Mouse (Mus musculus): ENCODE data around the gene Mtfp1.
"Not testable (repeated sequence)": the region's sequence is repeated elsewhere in the genome, so short reads cannot be mapped to it uniquely, and the experiment has no call there.

Mtfp1 gene

DNA sequence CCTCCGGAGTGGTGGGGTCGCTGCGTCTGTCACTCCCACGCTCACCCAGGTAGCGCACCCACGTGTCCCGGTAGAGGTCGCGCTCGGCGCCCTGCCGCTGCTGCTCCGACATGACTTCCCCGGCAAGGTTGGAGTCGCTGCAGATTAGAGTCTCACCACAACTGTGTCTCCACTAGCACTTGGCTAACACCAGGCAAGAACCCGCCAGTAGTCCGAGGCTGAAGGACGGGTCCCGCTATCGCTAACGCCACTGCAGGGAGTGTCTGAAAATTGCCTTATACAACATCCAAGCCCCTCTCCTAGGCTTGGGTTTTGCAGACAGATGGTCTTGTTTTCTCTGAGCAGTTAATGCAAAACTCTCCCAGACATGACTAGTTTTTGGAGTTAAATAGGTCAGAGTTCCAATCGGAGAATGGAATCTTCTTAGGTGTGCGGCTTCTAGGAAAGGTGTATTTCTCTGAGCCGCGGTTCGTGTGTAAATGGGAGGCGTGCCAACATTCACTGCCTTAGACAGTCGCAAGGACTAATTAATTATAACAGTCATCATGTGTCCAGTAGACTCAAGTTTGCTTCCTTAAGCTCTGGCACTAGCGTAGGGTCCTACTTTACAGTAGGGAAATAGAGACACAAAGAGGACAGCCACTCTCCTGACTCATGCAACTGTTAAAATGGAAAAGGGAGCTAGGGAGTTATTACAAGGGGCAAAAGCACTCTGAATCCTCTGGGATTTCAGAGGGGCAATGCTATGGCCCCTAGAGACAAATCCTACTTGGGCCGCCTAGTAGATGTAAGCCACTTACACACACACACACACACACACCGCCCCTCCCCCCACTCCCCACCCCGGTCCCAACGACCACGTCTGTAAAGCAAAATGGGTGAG, at the start of gene Mtfp1:
Gene Mtfp1, minus strand, starts transcription at position 275 of the 883 bp plus-strand sequence.
- CTCF ChIA-PET = interaction anchor here in 3 of 4 experiments (0.6 to 2.2 kb wide), 13 partner anchors 10 to 132 kb away, joined by 3 to 19 read pairs (median 5); partner anchors contain the start of genes Pes1 (in 1 of the 3) and Sec14l2 (in 1 of the 3)
- POLR2A ChIA-PET = interaction anchor here in 3 of 4 experiments (0.6 to 3.6 kb wide), 26 partner anchors 9 to 1502 kb away, joined by 3 to 20 read pairs (median 4); partner anchors contain the start of genes Pes1 (in 2 of the 3), Sec14l2 (in 2 of the 3), Gal3st1 (in 1 of the 3) and Tbc1d10a (in 1 of the 3)

DNA sequence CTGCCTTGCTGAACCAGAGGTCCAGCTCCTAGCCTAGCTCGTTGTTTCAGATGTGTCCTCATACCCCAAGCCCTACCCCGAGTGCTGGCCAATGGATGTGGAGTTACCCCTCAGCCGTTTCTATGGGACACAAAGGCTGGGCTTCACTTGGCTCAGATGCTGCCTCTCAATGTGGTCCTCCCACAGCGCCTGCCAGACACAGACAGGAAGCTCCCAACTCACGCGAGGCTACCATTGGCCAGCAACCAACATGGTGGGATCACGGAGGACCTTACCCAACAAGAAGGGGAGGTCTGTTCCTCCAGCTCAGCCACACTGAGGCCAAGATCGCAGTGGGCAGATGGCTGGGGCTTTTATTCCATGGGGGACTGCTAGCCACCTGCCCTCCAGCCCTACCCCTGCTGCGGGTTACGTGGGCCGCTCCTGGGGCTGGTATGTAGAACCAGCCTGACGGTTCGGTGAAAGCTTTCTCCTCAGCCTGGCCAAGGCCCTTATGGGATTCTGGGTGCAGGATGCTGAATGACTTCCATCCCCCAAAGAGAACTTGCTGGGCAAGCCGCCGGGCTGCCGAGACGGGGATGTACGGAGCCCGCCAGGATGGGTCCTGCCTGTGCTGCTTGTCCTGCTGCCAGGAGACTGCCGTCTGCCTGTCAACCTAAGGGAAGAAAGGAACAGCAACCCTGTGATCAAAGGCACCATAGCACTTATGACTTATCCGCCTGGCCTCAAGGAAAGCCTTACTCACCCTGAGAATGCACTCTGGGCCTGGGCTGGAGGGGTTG, 48.2 kb upstream of the Mtfp1 start:
- ChIA-PET POLR2A (interaction anchor here in 2 of 4 experiments (0.6 to 1.6 kb wide), 12 partner anchors 9 to 451 kb away, joined by 3 to 10 read pairs (median 4); partner anchors contain the start of genes Tbc1d10a (in 2 of the 2), Ccdc157 (in 1 of the 2), Rnf215 (in 1 of the 2) and Sf3a1 (in 1 of the 2)), CTCF (interaction anchor here (0.6 to 3.4 kb wide), 8 partner anchors 8 to 829 kb away, joined by 3 to 16 read pairs (median 4); partner anchors contain the start of genes Rnf215 (in 2 of the 4) and Sec14l2 (in 1 of the 4))

- CTCF ChIA-PET = interaction anchor here in 1 of 4 experiments (1.2 kb wide), 1 partner anchor 62 kb away, joined by 3 read pairs; no protein-coding TSS in a partner anchor
Observed at GRCm38 (mm10) chr11:4142352-4142751, 47.1 kb upstream of the Mtfp1 start.

GRCm38 (mm10) chr11:4141505-4141904, 46.3 kb upstream of the Mtfp1 start:
- POLR2A ChIA-PET = interaction anchor here in 2 of 4 experiments (0.8 to 1.1 kb wide), 2 partner anchors 19 to 129 kb away, joined by 3 to 4 read pairs; no protein-coding TSS in a partner anchor
- CTCF ChIA-PET = no interaction called here

More at GRCm38 (mm10) chr11:4142352-4142751, 47.1 kb upstream of the Mtfp1 start:
- POLR2A ChIA-PET = interaction anchor here in 1 of 4 experiments (0.8 to 1.6 kb wide), 3 partner anchors 18 to 44 kb away, joined by 4 to 5 read pairs (median 4); partner anchors contain the start of gene Tbc1d10a

DNA sequence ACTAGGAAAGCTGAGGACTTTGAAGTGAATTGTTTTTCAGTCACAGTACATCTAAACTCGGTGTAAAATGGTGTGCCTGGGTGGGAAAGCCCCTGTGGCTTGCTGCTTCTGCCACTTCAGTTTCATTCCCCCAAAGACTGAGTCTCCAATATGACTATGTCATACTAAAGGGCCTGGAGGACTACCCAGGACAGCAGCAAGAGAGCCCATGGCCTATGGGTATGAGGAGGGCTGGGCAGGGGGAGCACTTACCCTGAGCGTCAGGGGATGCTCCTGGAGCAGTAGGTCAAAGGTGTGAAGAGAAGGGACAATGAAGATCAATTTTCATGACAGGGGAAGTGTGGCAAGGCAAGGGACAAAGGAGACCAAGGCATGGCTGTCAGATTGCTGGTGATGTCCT, 43.7 kb upstream of the Mtfp1 start:
- CTCF ChIA-PET = interaction anchor here in 2 of 4 experiments (1.1 to 1.5 kb wide), 2 partner anchors 80 to 122 kb away, joined by 4 read pairs; no protein-coding TSS in a partner anchor
- POLR2A ChIA-PET = interaction anchor here in 3 of 4 experiments (0.6 to 2.4 kb wide), 7 partner anchors 14 to 850 kb away, joined by 3 to 6 read pairs (median 5); partner anchors contain the start of gene Tbc1d10a (in 1 of the 3)

DNA sequence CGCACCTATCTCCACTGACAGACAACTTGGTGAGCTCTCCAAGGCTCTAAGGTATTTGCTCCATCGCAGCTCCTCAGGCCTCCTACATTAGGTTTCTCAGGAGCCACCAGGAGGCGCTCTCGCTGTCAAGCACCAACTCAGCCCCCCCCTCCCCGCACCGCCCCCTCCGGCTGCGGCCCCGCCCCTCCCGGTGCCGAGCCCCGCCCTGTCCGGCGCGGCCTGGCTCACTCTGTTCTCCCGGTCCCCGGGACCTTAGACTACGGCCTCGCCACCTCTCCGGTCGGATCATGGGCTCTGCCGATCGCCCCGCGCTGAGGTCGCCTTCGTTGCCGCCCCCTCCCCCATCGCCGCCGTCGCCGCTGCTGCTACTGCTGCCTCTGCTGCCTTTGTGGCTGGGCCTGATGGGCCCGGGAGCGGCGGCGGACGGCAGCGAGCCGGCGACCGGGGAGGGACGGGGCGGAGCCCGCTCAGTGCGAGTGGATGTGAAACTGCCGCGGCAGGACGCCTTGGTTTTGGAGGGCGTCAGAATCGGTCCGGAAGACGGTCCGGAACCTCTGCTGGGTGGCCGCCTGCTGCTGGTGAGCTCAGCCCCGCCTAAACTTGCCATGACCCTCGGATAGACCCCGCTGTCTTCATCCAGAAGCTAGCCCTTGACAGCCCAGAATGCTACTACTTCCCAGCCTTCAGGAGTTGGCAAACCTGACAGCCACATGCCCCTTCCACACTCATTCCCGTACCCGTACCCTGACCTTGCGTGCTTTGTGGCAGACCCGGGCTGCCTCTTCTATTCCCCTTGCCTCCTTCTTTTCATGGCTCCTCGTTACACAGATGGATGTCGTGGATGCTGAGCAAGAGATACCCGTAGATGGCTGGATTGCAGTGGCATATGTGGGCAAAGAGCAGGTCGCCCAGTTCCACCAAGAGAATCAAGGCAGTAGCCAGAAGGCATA, 40.0 kb upstream of the Mtfp1 start, which contains the start of gene Rnf215:
Gene Rnf215, plus strand, starts transcription at position 217 of the 950 bp plus-strand sequence.
- ChIA-PET POLR2A (interaction anchor here in 3 of 4 experiments (0.6 to 2.1 kb wide), 29 partner anchors 9 to 744 kb away, joined by 3 to 11 read pairs (median 4); partner anchors contain the start of genes Sec14l2 (in 3 of the 3), Tbc1d10a (in 3 of the 3), Castor1 (in 1 of the 3) and Mtmr3 (in 1 of the 3)), CTCF (interaction anchor here (0.5 to 2.7 kb wide), 69 partner anchors 8 to 1362 kb away, joined by 3 to 42 read pairs (median 4); partner anchors contain the start of genes Sec14l2 (in 3 of the 4), Tbc1d10a (in 2 of the 4), Castor1 (in 1 of the 4) and Ccdc157 (in 1 of the 4))

- CTCF ChIA-PET = interaction anchor here (0.5 to 2.7 kb wide), 68 partner anchors 9 to 385 kb away, joined by 3 to 42 read pairs (median 4); partner anchors contain the start of genes Sec14l2 (in 3 of the 4), Tbc1d10a (in 2 of the 4), Castor1 (in 1 of the 4) and Ccdc157 (in 1 of the 4)
Observed at GRCm38 (mm10) chr11:4134400-4134799, 39.2 kb upstream of the Mtfp1 start.

GRCm38 (mm10) chr11:4133450-4133849, 38.2 kb upstream of the Mtfp1 start:
- POLR2A ChIA-PET = interaction anchor here in 1 of 4 experiments (2.0 kb wide), 1 partner anchor 11 kb away, joined by 10 read pairs; the partner anchor contains the start of gene Sec14l2
- CTCF ChIA-PET = interaction anchor here in 3 of 4 experiments (0.7 to 2.6 kb wide), 11 partner anchors 10 to 291 kb away, joined by 3 to 16 read pairs (median 9); partner anchors contain the start of genes Castor1 (in 1 of the 3) and Sec14l2 (in 1 of the 3)

More at GRCm38 (mm10) chr11:4134400-4134799, 39.2 kb upstream of the Mtfp1 start:
- POLR2A ChIA-PET = interaction anchor here in 3 of 4 experiments (0.6 to 2.1 kb wide), 24 partner anchors 9 to 745 kb away, joined by 3 to 11 read pairs (median 4); partner anchors contain the start of genes Sec14l2 (in 3 of the 3), Tbc1d10a (in 3 of the 3), Castor1 (in 1 of the 3) and Mtmr3 (in 1 of the 3)

GRCm38 (mm10) chr11:4128461-4128860, 33.2 kb upstream of the Mtfp1 start:
- POLR2A ChIA-PET = interaction anchor here in 1 of 4 experiments (2.8 kb wide), 1 partner anchor 10 kb away, joined by 8 read pairs; no protein-coding TSS in a partner anchor
- CTCF ChIA-PET = not testable (repeated sequence)

DNA sequence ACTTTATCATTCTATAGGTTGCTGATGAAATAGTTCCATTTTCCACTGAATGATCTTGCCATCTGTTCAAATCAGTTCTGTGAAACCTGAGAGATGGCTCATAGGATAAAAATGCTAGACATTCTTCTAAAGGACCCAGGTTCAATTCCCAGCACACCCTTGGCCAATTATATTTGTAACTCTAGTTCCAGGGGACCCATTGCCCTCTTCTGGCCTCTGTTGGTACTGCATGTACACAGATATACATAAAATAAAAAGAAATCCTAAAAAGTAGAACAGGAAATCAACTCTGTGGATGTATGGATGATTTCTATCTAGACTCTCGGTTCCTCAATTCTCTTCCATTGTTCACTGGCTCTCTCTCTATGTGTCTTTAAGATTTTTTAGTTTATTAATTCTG, 31.8 kb upstream of the Mtfp1 start:
- ChIA-PET POLR2A (no interaction called here), CTCF (no interaction called here)

DNA sequence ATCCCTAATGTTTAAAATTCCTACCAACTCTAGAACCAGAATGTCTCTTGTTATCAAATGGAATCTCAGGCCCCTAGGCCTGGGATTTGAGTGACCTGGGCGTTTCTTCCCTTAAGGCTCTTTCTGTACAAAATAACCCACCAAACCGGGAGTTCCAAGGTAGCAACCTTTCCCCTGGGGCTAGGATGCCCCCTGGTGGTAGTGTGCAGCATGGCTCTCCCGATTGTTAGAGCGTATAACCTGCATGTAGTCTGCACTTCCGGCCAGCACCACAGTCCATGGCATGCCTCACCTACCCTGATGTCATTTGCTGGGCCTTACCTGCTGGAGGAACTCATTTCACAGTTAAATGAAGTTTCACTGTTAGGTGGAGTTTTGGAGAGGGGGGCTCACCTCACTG, 28.7 kb upstream of the Mtfp1 start:
- ChIA-PET CTCF (interaction anchor here in 3 of 4 experiments (0.6 to 2.1 kb wide), 17 partner anchors 9 to 792 kb away, joined by 3 to 10 read pairs (median 4); partner anchors contain the start of genes Rnf215 (in 3 of the 3), Gal3st1 (in 1 of the 3) and Osbp2 (in 1 of the 3)), POLR2A (interaction anchor here in 2 of 4 experiments (0.6 to 2.6 kb wide), 22 partner anchors 8 to 531 kb away, joined by 3 to 11 read pairs (median 4); partner anchors contain the start of genes Rnf215 (in 2 of the 2), Tbc1d10a (in 2 of the 2), Mtfp1 (in 1 of the 2) and Sf3a1 (in 1 of the 2))

DNA sequence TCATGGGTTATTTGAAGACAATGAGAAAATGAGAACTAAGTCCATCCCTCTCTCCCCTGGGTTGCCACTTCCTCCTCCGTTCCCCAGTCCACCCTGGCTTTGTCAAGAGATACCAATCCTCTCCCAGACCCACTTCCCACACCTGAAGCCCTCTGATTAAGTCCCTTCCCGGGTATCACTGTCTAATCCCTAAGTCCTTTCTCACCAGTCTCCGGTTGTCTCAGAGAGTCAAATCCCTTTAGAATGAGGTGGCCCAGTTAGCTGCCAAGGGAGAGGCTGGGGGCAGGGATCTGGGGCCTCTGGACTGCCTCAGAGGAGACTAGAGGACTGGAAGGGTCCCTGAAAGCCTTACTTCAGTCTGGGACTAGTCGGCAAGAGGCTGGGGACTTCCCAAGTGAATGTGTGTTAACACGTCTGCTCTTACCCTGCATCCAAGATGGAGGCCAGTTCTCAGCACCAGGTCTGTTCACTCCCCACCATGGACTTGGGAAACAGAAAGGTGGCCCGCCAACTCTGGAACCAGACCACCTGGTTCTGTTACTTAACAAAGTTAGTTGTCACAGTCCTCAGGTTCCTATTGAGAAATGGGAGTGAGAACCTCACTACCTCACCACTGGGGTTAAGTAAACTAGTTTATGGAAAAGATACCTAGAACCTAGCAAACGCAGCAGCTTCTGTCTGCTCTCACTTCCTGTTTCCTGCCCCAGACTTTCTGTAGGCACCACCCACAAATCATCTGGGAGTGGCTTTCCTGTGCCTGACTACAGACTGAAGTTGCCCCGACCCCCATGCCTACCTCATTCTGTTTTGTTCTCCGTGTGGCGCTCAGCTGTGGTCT, 27.7 kb upstream of the Mtfp1 start, which contains the start of gene Sec14l2:
Gene Sec14l2, minus strand, starts transcription at position 674 of the 838 bp plus-strand sequence.
- POLR2A ChIA-PET = interaction anchor here in 3 of 4 experiments (0.6 to 2.8 kb wide), 31 partner anchors 9 to 726 kb away, joined by 3 to 19 read pairs (median 4); partner anchors contain the start of genes Tbc1d10a (in 3 of the 3), Rnf215 (in 2 of the 3), Mtfp1 (in 1 of the 3) and Sf3a1 (in 1 of the 3)

GRCm38 (mm10) chr11:4122226-4122625, 27.0 kb upstream of the Mtfp1 start:
- POLR2A ChIA-PET = interaction anchor here in 3 of 4 experiments (1.4 to 2.8 kb wide), 5 partner anchors 12 to 28 kb away, joined by 4 to 19 read pairs (median 10); partner anchors contain the start of gene Rnf215 (in 1 of the 3)
- CTCF ChIA-PET = interaction anchor here in 3 of 4 experiments (1.4 to 1.9 kb wide), 5 partner anchors 12 to 69 kb away, joined by 6 to 10 read pairs (median 7); partner anchors contain the start of gene Rnf215 (in 2 of the 3)

More for the DNA sequence above, 27.7 kb upstream of the Mtfp1 start, which contains the start of gene Sec14l2:
- CTCF ChIA-PET = interaction anchor here (0.6 to 2.1 kb wide), 26 partner anchors 8 to 259 kb away, joined by 3 to 10 read pairs (median 4); partner anchors contain the start of genes Rnf215 (in 3 of the 4), Castor1 (in 1 of the 4), Gal3st1 (in 1 of the 4) and Osbp2 (in 1 of the 4)

GRCm38 (mm10) chr11:4121691-4122090, 26.4 kb upstream of the Mtfp1 start:
- CTCF ChIA-PET = interaction anchor here in 2 of 4 experiments (0.6 to 1.9 kb wide), 3 partner anchors 7 to 27 kb away, joined by 3 to 8 read pairs (median 3); partner anchors contain the start of gene Rnf215 (in 1 of the 2)

More at GRCm38 (mm10) chr11:4121691-4122090, 26.4 kb upstream of the Mtfp1 start:
- POLR2A ChIA-PET = interaction anchor here in 1 of 4 experiments (2.4 to 2.8 kb wide), 3 partner anchors 13 to 28 kb away, joined by 10 to 19 read pairs (median 11); partner anchors contain the start of gene Rnf215

Data from embryonic stem cell, embryonic (primary cell).